Mouse (Mus musculus) spleen, postnatal 14 days (tissue): Measurements from ENCODE around the gene Tas2r139.
"Not testable (repeated sequence)": the region's sequence is repeated elsewhere in the genome, so short reads cannot be mapped to it uniquely, and the experiment has no call there.

Experiments
- DNase-seq, 2 experiments: peaks; one replicate each; pipeline ENCODE4 v3.0.0; 2021 to 2022; ENCODE audit warnings: low spot score in 2 of 2

The Tas2r139 gene

DNA sequence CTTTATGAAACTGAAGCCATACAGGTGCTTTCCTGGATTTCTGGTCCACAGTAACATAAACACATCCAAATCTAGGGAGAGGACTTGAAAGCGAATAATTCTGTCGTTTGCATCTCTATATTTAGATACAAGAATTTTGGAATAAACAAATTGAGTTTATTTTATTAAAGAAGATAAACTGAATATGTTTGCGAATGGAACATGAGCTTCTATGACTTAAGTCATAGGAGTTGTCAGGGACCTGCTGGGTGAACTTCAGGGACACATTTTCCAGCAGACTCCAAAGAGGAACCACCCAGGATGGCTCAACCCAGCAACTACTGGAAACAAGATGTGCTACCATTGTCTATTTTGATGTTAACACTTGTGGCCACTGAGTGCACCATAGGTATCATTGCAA lies at the start of gene Tas2r139:
Gene Tas2r139, plus strand, starts transcription at position 301 of the 400 bp plus-strand sequence.
- DNase-seq: no peak

DNA sequence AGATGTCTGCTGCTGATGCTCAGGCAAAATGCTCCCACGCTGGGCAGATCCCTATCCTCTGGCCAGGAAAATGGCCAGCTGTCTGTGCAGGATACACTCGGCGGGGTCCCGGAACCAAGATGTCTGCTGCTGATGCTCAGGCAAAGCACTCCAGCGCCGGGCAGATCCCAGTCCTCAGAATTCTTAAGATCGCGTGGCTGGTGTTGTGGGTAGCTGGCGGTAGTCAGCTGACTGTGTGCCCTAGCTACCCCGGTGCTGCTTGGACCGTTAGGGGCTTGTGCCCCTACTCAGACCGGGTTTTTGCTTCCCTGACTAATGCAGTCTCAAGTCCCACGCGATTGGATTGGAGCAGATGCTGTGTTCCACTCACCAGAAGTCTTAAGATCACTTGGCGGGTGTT lies 10.4 kb downstream of the Tas2r139 start:
- not testable (repeated sequence) for DNase-seq

DNA sequence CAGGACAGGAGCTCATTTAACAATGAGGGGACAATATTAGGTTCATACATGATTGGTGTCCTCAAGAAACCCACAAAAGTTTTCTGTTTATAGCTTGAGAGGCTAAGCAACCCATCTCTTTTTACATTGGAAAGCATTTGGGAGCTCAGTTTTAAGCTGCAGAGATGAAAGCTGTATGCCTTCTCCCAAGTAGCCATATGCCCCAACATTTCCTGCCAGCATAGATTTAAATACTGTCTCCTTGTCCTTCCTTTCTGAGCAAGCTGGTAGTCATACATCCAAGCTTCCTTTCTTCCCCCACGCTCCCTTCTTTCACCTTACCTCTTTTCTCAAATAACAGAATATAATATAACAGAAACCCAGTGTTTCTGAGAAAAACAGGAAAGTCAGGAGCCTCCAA lies 41.7 kb downstream of the Tas2r139 start:
- DNase-seq: no peak

DNA sequence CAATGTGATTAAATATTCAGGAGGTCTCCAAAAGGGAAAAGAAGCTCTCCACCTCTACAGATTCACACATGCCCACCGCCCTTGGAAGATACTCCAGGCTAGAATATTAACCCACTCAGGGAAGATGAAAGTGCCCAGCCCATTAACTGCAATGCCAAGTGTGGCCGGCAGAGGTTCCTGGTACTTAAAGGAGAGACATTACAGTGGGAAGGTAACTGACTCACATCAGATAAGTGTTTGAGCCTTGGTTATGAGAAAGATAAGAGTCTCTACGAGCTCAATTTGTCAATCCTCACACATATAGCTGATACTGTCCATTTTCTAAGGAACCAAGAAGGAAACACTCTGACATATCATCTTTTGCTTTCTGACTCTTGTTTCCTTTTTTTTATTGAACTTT lies 45.5 kb downstream of the Tas2r139 start:
- DNase-seq: no peak
